Mouse (Mus musculus) liver, postnatal 0 days (tissue): Measurements from ENCODE around the gene Myoz2.

ENCODE experiments used
- CTCF ChIP-seq: sonication (generic); IDR thresholded peaks from 2 replicates; pipeline ENCODE4 v1.5.1; 2016; ENCODE audit warnings: antibody characterized with exemption, low read depth
- EP300 ChIP-seq: IDR thresholded peaks from 2 replicates; pipeline ENCODE4 v1.6.1; 2016; ENCODE audit warnings: antibody characterized with exemption, low read depth, mild to moderate bottlenecking

- no peak for TF ChIP-seq CTCF
- no peak for TF ChIP-seq EP300
These were observed 1.0 kb downstream of the Myoz2 start for GRCm38 (mm10) chr3:123033804-123034203.
